Mouse (Mus musculus): ENCODE results near the gene Snrpd2. TPM values are rescaled to one million over a fixed set of nuclear protein-coding genes. Genes with fewer than 3 reads are reported as not detected.

Gene Snrpd2
- polyA plus RNA-seq, 1 experiment from 2014 or later, result 107 TPM

MicroRNAs within 50 kb of the gene (microRNA counts, 519-probe panel; counts per million panel counts)
- 209 counts per million, percentile 61 among the panel's probes with 10 or more counts for microRNA mmu-miR-330

Small RNA genes within 50 kb of the gene (microRNA-seq; reads per million reads assigned to microRNA genes)
- 330 reads per million, percentile 68 among the genes with 10 or more reads in this experiment for gene Mir330

Other genes with a start within 250 kb of the Snrpd2 start
- gene Ccdc61, start 239.3 kb upstream of the Snrpd2 start, polyA plus RNA-seq (2015; fragmentation: Nextera tagmentation; extraction: Ambion mirVana), result 18.2 and 23.0 TPM in 2 replicates
- 0.52 and 0.60 TPM in 2 replicates for gene Nova2, start 223.8 kb upstream of the Snrpd2 start, polyA plus RNA-seq (2015; fragmentation: Nextera tagmentation; extraction: Ambion mirVana)
- gene Nanos2, start 162.3 kb upstream of the Snrpd2 start, polyA plus RNA-seq (2015; fragmentation: Nextera tagmentation; extraction: Ambion mirVana), result not detected in 2 replicates
- 1.8 and 1.9 TPM in 2 replicates for gene Mypop, start 158.5 kb upstream of the Snrpd2 start, polyA plus RNA-seq (2015; fragmentation: Nextera tagmentation; extraction: Ambion mirVana)
- 12.4 and 12.7 TPM in 2 replicates for gene Irf2bp1, start 145.7 kb upstream of the Snrpd2 start, polyA plus RNA-seq (2015; fragmentation: Nextera tagmentation; extraction: Ambion mirVana)
- 0.25 and 1.2 TPM in 2 replicates for gene Foxa3, start 126.2 kb upstream of the Snrpd2 start, polyA plus RNA-seq (2015; fragmentation: Nextera tagmentation; extraction: Ambion mirVana)
- 24.8 TPM in 2 replicates for gene Sympk, start 125.3 kb upstream of the Snrpd2 start, polyA plus RNA-seq (2015; fragmentation: Nextera tagmentation; extraction: Ambion mirVana)
- not detected in 2 replicates for gene Rsph6a, start 95.0 kb upstream of the Snrpd2 start, polyA plus RNA-seq (2015; fragmentation: Nextera tagmentation; extraction: Ambion mirVana)
- gene Dmwd, start 73.5 kb upstream of the Snrpd2 start, polyA plus RNA-seq (2015; fragmentation: Nextera tagmentation; extraction: Ambion mirVana), result 11.3 and 13.9 TPM in 2 replicates
- 19.3 and 20.0 TPM in 2 replicates for gene Dmpk, start 65.9 kb upstream of the Snrpd2 start, polyA plus RNA-seq (2015; fragmentation: Nextera tagmentation; extraction: Ambion mirVana)
- 5.9 and 6.0 TPM in 2 replicates for gene Six5, start 55.1 kb upstream of the Snrpd2 start, polyA plus RNA-seq (2015; fragmentation: Nextera tagmentation; extraction: Ambion mirVana)
- 1.2 and 2.1 TPM in 2 replicates for gene Gm4969, start 31.4 kb upstream of the Snrpd2 start, polyA plus RNA-seq (2015; fragmentation: Nextera tagmentation; extraction: Ambion mirVana)
- 8.0 and 8.6 TPM in 2 replicates for gene Fbxo46, start 29.9 kb upstream of the Snrpd2 start, polyA plus RNA-seq (2015; fragmentation: Nextera tagmentation; extraction: Ambion mirVana)
- 9.5 and 9.7 TPM in 2 replicates for gene Qpctl, start 431 bp upstream of the Snrpd2 start, polyA plus RNA-seq (2015; fragmentation: Nextera tagmentation; extraction: Ambion mirVana)
- 9.9 and 14.6 TPM in 2 replicates for gene Gipr, start 16.4 kb downstream of the Snrpd2 start, polyA plus RNA-seq (2015; fragmentation: Nextera tagmentation; extraction: Ambion mirVana)
- 15.8 and 20.6 TPM in 2 replicates for gene Eml2, start 26.7 kb downstream of the Snrpd2 start, polyA plus RNA-seq (2015; fragmentation: Nextera tagmentation; extraction: Ambion mirVana)
- gene Gpr4, start 62.8 kb downstream of the Snrpd2 start, polyA plus RNA-seq (2015; fragmentation: Nextera tagmentation; extraction: Ambion mirVana), result 1.7 and 1.8 TPM in 2 replicates
- 35.2 and 38.4 TPM in 2 replicates for gene Opa3, start 78.6 kb downstream of the Snrpd2 start, polyA plus RNA-seq (2015; fragmentation: Nextera tagmentation; extraction: Ambion mirVana)
- gene Vasp, start 122.1 kb downstream of the Snrpd2 start, polyA plus RNA-seq (2015; fragmentation: Nextera tagmentation; extraction: Ambion mirVana), result 81.2 and 81.7 TPM in 2 replicates
- not detected in 2 replicates for gene Ppm1n, start 130.3 kb downstream of the Snrpd2 start, polyA plus RNA-seq (2015; fragmentation: Nextera tagmentation; extraction: Ambion mirVana)
- gene Rtn2, start 132.9 kb downstream of the Snrpd2 start, polyA plus RNA-seq (2015; fragmentation: Nextera tagmentation; extraction: Ambion mirVana), result 26.1 and 29.3 TPM in 2 replicates
- gene Fosb, start 160.3 kb downstream of the Snrpd2 start, polyA plus RNA-seq (2015; fragmentation: Nextera tagmentation; extraction: Ambion mirVana), result 0.14 and 0.16 TPM in 2 replicates
- 62.6 and 62.7 TPM in 2 replicates for gene Ercc1, start 195.1 kb downstream of the Snrpd2 start, polyA plus RNA-seq (2015; fragmentation: Nextera tagmentation; extraction: Ambion mirVana)
- gene Cd3eap, start 209.8 kb downstream of the Snrpd2 start, polyA plus RNA-seq (2015; fragmentation: Nextera tagmentation; extraction: Ambion mirVana), result 17.4 and 19.8 TPM in 2 replicates
- gene Ppp1r13l, start 210.0 kb downstream of the Snrpd2 start, polyA plus RNA-seq (2015; fragmentation: Nextera tagmentation; extraction: Ambion mirVana), result 12.8 and 13.0 TPM in 2 replicates
- 11.8 and 12.2 TPM in 2 replicates for gene Ercc2, start 232.3 kb downstream of the Snrpd2 start, polyA plus RNA-seq (2015; fragmentation: Nextera tagmentation; extraction: Ambion mirVana)

Measured in heart, embryonic 13.5 days (tissue).